Mouse (Mus musculus): ENCODE measurements at regions not wholly inside any gene's neighbourhood (a gene's known extent, or its start where the extent isn't known, plus 50 kb on each side); places are given as distances from the start of the nearest gene placed in this dataset.
A peak's percentile ranks its signal among the peaks of the same experiment; 100 is the strongest.

DNA sequence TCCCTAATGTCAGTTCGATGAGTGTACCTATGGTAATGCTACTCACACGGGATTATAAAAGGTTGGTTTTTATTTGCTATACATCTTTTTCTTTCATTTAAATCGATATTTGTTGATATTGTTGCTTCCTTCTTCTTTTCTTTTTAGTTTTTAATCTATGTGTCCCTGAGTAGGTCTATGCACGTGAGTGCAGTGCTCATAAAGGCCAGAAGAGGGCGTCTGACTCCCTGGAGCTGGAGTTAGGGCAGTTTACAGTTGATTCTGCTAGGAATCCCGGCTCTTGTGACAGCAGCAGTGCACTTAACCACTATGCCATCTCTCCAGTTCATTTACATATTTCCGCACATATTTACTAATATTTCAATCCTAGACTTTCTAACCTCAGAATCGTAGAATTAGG lies 275.0 kb upstream of the Pabpc6 start:
- no peaks in the 10 kb centered on the region for H3K4me1 ChIP-seq (ENCODE audit: control insufficient read depth, insufficient read depth, low read length)
- no peaks in the 10 kb centered on the region for H3K9me3 ChIP-seq (replicated peaks; ENCODE audit: control insufficient read depth, insufficient read depth, low read length, poor library complexity, severe bottlenecking)
- H3K36me3 ChIP-seq (ENCODE audit: control insufficient read depth, insufficient read depth, low read length, poor library complexity, severe bottlenecking): no peaks in the 10 kb centered on the region
- no peak overlapping the region for H3K4me3 ChIP-seq (ENCODE audit: low read depth, low read length)
- no peaks in the 10 kb centered on the region for H3K27me3 ChIP-seq (ENCODE audit: control insufficient read depth, insufficient read depth, low read length, poor library complexity, severe bottlenecking)
- no peak overlapping the region for H3K9ac ChIP-seq (ENCODE audit: low read depth, poor library complexity, severe bottlenecking)
- H3K27ac ChIP-seq (ENCODE audit: insufficient read depth, low read length): no peak overlapping the region
- TF ChIP-seq POLR2A (IDR thresholded peaks at IDR 0.05; ENCODE audit: insufficient read depth, low read length): no peak
- TF ChIP-seq CTCF (IDR thresholded peaks at IDR 0.05; ENCODE audit: low read depth, low read length): peak; percentile 63

DNA sequence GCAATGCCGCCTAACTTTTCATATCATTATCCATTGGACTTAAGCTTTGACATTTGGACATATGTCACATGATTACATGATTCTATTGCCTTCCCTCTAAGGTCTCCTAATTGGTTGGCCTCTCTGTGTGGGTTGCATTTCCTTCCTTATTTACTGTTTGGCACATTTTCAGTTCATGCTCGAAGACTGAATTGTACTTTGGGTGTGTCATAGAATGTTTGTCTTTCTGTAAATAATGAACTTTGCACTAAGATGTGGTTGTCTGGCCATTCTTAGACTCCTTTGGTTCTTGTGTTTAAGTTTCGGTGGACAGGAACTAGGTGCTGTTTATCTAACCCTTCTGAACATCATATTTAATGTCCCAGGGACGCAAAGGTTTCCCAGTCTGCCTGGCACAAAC lies 272.7 kb upstream of the Pabpc6 start:
- Histone ChIP-seq H3K36me3 (ENCODE audit: control insufficient read depth, insufficient read depth, low read length, poor library complexity, severe bottlenecking) (no peaks in the 10 kb centered on the region), H3K4me1 (ENCODE audit: control insufficient read depth, insufficient read depth, low read length) (no peaks in the 10 kb centered on the region), H3K9ac (ENCODE audit: low read depth, poor library complexity, severe bottlenecking) (no peak overlapping the region), H3K27me3 (ENCODE audit: control insufficient read depth, insufficient read depth, low read length, poor library complexity, severe bottlenecking) (no peaks in the 10 kb centered on the region), H3K27ac (ENCODE audit: insufficient read depth, low read length) (no peak overlapping the region), H3K4me3 (ENCODE audit: low read depth, low read length) (no peak overlapping the region), H3K9me3 (replicated peaks; ENCODE audit: control insufficient read depth, insufficient read depth, low read length, poor library complexity, severe bottlenecking) (no peaks in the 10 kb centered on the region)
- no peak for TF ChIP-seq EP300 (IDR thresholded peaks at IDR 0.05; ENCODE audit: insufficient read depth, low read depth, low read length)
- no peak for TF ChIP-seq POLR2A (IDR thresholded peaks at IDR 0.05; ENCODE audit: insufficient read depth, low read length)
- TF ChIP-seq CTCF (IDR thresholded peaks at IDR 0.05; ENCODE audit: low read depth, low read length): no peak

DNA sequence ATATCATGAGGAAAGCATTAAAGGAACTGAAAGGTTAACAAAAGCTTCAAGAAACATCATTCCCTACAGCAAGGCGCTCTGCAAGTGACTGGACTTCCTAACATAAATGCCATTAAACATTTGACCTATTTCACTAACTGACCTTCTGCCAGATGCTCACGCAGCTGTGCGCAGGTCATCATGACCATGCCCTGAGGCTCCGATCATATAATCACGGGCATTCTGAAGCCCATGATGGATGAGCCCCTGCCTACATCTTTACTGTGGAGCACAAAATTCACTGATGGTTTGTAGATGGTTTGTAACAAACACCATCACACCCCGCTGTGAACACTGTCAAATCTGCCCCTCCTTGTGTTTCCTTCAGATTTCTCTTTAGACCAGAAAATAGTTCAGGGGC lies 270.1 kb upstream of the Pabpc6 start:
- H3K4me3 ChIP-seq (ENCODE audit: low read depth, low read length): no peak overlapping the region
- TF ChIP-seq EP300 (IDR thresholded peaks at IDR 0.05; ENCODE audit: insufficient read depth, low read depth, low read length) (no peak), POLR2A (IDR thresholded peaks at IDR 0.05; ENCODE audit: insufficient read depth, low read length) (no peak), CTCF (IDR thresholded peaks at IDR 0.05; ENCODE audit: low read depth, low read length) (no peak)
- H3K36me3 ChIP-seq (ENCODE audit: control insufficient read depth, insufficient read depth, low read length, poor library complexity, severe bottlenecking): no peaks in the 10 kb centered on the region
- no peaks in the 10 kb centered on the region for H3K4me1 ChIP-seq (ENCODE audit: control insufficient read depth, insufficient read depth, low read length)
- H3K27ac ChIP-seq (ENCODE audit: insufficient read depth, low read length): no peak overlapping the region
- H3K9ac ChIP-seq (ENCODE audit: low read depth, poor library complexity, severe bottlenecking): no peak overlapping the region
- H3K27me3 ChIP-seq (ENCODE audit: control insufficient read depth, insufficient read depth, low read length, poor library complexity, severe bottlenecking): no peaks in the 10 kb centered on the region
- no peaks in the 10 kb centered on the region for H3K9me3 ChIP-seq (replicated peaks; ENCODE audit: control insufficient read depth, insufficient read depth, low read length, poor library complexity, severe bottlenecking)

DNA sequence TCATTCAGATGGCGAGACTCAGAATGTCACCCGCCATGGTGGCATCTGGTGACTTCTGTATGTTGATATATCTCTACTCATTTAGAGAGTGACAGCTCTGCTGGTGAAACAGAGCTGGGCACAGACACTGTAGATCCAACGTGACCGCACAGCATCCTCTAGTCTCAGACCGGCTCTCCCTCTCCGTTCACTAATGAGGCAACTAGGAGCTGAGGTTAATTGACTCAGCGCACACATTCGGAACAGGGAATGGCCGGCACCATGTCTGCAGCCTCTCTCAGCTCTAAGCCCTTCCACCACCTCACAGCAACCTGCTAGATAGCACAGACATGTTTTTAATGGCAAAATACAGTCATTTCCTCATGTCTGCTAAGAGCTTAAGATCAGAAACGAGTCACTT lies 268.9 kb upstream of the Pabpc6 start:
- Histone ChIP-seq H3K9ac (ENCODE audit: low read depth, poor library complexity, severe bottlenecking) (no peak overlapping the region), H3K9me3 (replicated peaks; ENCODE audit: control insufficient read depth, insufficient read depth, low read length, poor library complexity, severe bottlenecking) (no peaks in the 10 kb centered on the region), H3K4me1 (ENCODE audit: control insufficient read depth, insufficient read depth, low read length) (no peaks in the 10 kb centered on the region), H3K27ac (ENCODE audit: insufficient read depth, low read length) (no peak overlapping the region), H3K36me3 (ENCODE audit: control insufficient read depth, insufficient read depth, low read length, poor library complexity, severe bottlenecking) (no peaks in the 10 kb centered on the region), H3K27me3 (ENCODE audit: control insufficient read depth, insufficient read depth, low read length, poor library complexity, severe bottlenecking) (no peaks in the 10 kb centered on the region), H3K4me3 (ENCODE audit: low read depth, low read length) (no peak overlapping the region)
- TF ChIP-seq POLR2A (IDR thresholded peaks at IDR 0.05; ENCODE audit: insufficient read depth, low read length) (no peak), CTCF (IDR thresholded peaks at IDR 0.05; ENCODE audit: low read depth, low read length) (no peak), EP300 (IDR thresholded peaks at IDR 0.05; ENCODE audit: insufficient read depth, low read depth, low read length) (no peak)

DNA sequence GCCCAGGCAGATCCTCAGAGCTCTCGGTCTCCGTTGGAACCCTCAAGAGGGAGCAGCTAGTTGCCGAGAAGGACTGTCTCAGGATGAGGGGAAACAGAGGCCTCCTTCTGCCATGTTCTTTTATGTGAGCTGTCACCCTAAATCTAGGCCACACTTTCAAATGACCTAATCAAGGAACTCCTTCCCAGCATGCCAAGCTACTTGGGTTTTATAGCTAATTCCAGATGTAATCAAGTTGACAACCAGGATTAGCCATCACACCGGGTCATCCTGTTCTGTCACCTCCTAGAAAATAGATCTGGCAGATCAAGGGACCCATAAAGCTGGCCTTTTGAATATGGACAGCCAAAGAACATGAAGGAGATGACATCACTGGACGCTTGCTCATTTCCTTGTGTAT lies 267.7 kb upstream of the Pabpc6 start:
- H3K4me3 ChIP-seq (ENCODE audit: low read depth, low read length): no peak overlapping the region
- no peaks in the 10 kb centered on the region for H3K36me3 ChIP-seq (ENCODE audit: control insufficient read depth, insufficient read depth, low read length, poor library complexity, severe bottlenecking)
- no peaks in the 10 kb centered on the region for H3K4me1 ChIP-seq (ENCODE audit: control insufficient read depth, insufficient read depth, low read length)
- H3K9me3 ChIP-seq (replicated peaks; ENCODE audit: control insufficient read depth, insufficient read depth, low read length, poor library complexity, severe bottlenecking): no peaks in the 10 kb centered on the region
- no peaks in the 10 kb centered on the region for H3K27me3 ChIP-seq (ENCODE audit: control insufficient read depth, insufficient read depth, low read length, poor library complexity, severe bottlenecking)
- no peak overlapping the region for H3K27ac ChIP-seq (ENCODE audit: insufficient read depth, low read length)
- H3K9ac ChIP-seq (ENCODE audit: low read depth, poor library complexity, severe bottlenecking): no peak overlapping the region
- TF ChIP-seq POLR2A (IDR thresholded peaks at IDR 0.05; ENCODE audit: insufficient read depth, low read length) (no peak), EP300 (IDR thresholded peaks at IDR 0.05; ENCODE audit: insufficient read depth, low read depth, low read length) (no peak), CTCF (IDR thresholded peaks at IDR 0.05; ENCODE audit: low read depth, low read length) (no peak)

DNA sequence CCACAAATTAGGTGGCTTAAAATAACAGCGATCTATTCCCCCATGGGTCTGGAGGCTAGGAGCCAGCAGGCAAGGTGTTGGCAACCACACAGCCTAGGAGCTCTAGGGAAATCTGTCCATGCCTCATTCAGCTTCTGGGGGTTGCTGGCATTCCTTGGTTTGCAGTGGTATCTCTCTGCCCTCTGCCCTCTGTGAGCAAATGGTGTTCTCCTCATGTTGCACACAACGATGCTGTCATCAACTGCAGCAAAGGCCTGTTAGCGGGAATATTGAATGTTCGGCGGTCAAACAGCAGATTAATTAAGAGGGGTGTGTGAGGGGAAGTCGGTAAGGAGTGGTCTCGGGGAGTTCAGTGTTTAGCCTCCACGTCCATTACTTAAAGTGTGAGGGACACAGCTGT lies 262.7 kb upstream of the Pabpc6 start:
- H3K36me3 ChIP-seq (ENCODE audit: control insufficient read depth, insufficient read depth, low read length, poor library complexity, severe bottlenecking): no peaks in the 10 kb centered on the region
- TF ChIP-seq POLR2A (IDR thresholded peaks at IDR 0.05; ENCODE audit: insufficient read depth, low read length): no peak
- TF ChIP-seq EP300 (IDR thresholded peaks at IDR 0.05; ENCODE audit: insufficient read depth, low read depth, low read length): no peak
- TF ChIP-seq CTCF (IDR thresholded peaks at IDR 0.05; ENCODE audit: low read depth, low read length): no peak
- H3K4me1 ChIP-seq (ENCODE audit: control insufficient read depth, insufficient read depth, low read length): no peaks in the 10 kb centered on the region
- no peak overlapping the region for H3K9ac ChIP-seq (ENCODE audit: low read depth, poor library complexity, severe bottlenecking)
- H3K27me3 ChIP-seq (ENCODE audit: control insufficient read depth, insufficient read depth, low read length, poor library complexity, severe bottlenecking): no peaks in the 10 kb centered on the region
- no peak overlapping the region for H3K27ac ChIP-seq (ENCODE audit: insufficient read depth, low read length)
- no peak overlapping the region for H3K4me3 ChIP-seq (ENCODE audit: low read depth, low read length)
- H3K9me3 ChIP-seq (replicated peaks; ENCODE audit: control insufficient read depth, insufficient read depth, low read length, poor library complexity, severe bottlenecking): no peaks in the 10 kb centered on the region

Measured in ES-Bruce4 (cell line).